Mouse (Mus musculus): ENCODE data around the gene Gm8994.

GRCm38 (mm10) chr6:136284565-136284964 is 42.8 kb upstream of the Gm8994 start:
- TF ChIP-seq CTCF (IDR thresholded peaks at IDR 0.05; ENCODE audit: control insufficient read depth, insufficient read depth, low read length) (no peak), POLR2A (IDR thresholded peaks at IDR 0.05; ENCODE audit: borderline replicate concordance, control insufficient read depth, low read depth, low read length) (no peak)

All from bone marrow, adult 2 months (tissue).